Mouse (Mus musculus): ENCODE results near the gene Cldn2. TPM values are rescaled to one million over a fixed set of nuclear protein-coding genes. Genes with fewer than 3 reads are reported as not detected.

Cldn2 gene
- total and polyA plus RNA-seq, 2 experiments: 22.4 to 59.2 TPM

- Histone ChIP-seq H3K27me3 (ENCODE audit: control insufficient read depth, insufficient read depth, low read length) (no peaks in the 10 kb centered on the region), H3K27ac (replicated peaks; ENCODE audit: insufficient read depth, low read depth, low read length) (no peak overlapping the region), H3K4me3 (ENCODE audit: insufficient read depth, low read depth, low read length) (no peak overlapping the region), H3K9ac (ENCODE audit: low read depth, low read length) (no peak overlapping the region), H3K79me2 (ENCODE audit: control insufficient read depth, insufficient read depth, low read length) (no peaks in the 10 kb centered on the region), H3K36me3 (ENCODE audit: control insufficient read depth, insufficient read depth, low read length) (no peaks in the 10 kb centered on the region), H3K4me1 (ENCODE audit: control insufficient read depth, insufficient read depth, low read length) (no peaks in the 10 kb centered on the region)
- no peak for TF ChIP-seq POLR2A (IDR thresholded peaks at IDR 0.05; ENCODE audit: extremely low read depth, insufficient read depth, low read length)
- TF ChIP-seq CTCF (IDR thresholded peaks at IDR 0.05; ENCODE audit: low read depth, low read length): no peak
- DNase-seq (ENCODE audit: extremely low read depth, low read depth, low spot score): no peak
- 93% methylated on average over 6 of the region's 6 CpGs for WGBS
These were observed 40.5 kb downstream of the Cldn2 start for GRCm38 (mm10) chrX:139841091-139841490.

DNA sequence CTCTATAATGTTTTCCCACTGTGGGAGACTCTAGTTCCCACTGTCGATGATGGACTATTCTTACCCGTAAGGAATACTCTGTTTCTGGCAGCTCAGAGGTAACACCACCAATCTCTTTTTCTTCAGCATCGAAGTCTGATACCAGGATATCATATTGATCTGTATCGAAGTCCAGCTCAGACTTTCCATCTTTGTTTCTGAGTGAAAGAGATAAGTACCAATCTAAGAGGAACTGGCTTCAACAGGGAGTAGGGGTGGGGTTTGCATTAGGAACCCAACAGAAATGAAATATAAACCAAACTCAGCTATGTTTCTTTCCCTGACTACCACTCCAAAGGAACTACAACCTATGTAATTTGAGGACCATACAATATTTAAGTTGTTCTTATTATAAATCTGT is 54.2 kb downstream of the Cldn2 start:
- Histone ChIP-seq H3K9ac (ENCODE audit: low read depth, low read length) (no peak overlapping the region), H3K27ac (replicated peaks; ENCODE audit: insufficient read depth, low read depth, low read length) (no peak overlapping the region), H3K36me3 (ENCODE audit: control insufficient read depth, insufficient read depth, low read length) (no peaks in the 10 kb centered on the region), H3K79me2 (ENCODE audit: control insufficient read depth, insufficient read depth, low read length) (no peaks in the 10 kb centered on the region), H3K4me3 (ENCODE audit: insufficient read depth, low read depth, low read length) (no peak overlapping the region), H3K4me1 (ENCODE audit: control insufficient read depth, insufficient read depth, low read length) (no peaks in the 10 kb centered on the region), H3K27me3 (ENCODE audit: control insufficient read depth, insufficient read depth, low read length) (no peaks in the 10 kb centered on the region)
- DNase-seq (ENCODE audit: extremely low read depth, low read depth, low spot score): no peak
- 77% methylated on average over 4 of the region's 4 CpGs for WGBS
- TF ChIP-seq CTCF (IDR thresholded peaks at IDR 0.05; ENCODE audit: low read depth, low read length) (no peak), POLR2A (IDR thresholded peaks at IDR 0.05; ENCODE audit: extremely low read depth, insufficient read depth, low read length) (no peak)

- 62% methylated on average over 5 of the region's 5 CpGs for WGBS
- no peak for DNase-seq (ENCODE audit: extremely low read depth, low read depth, low spot score)
- Histone ChIP-seq H3K4me3 (ENCODE audit: insufficient read depth, low read depth, low read length) (no peak overlapping the region), H3K79me2 (ENCODE audit: control insufficient read depth, insufficient read depth, low read length) (no peaks in the 10 kb centered on the region), H3K9ac (ENCODE audit: low read depth, low read length) (no peak overlapping the region), H3K27ac (replicated peaks; ENCODE audit: insufficient read depth, low read depth, low read length) (no peak overlapping the region), H3K27me3 (ENCODE audit: control insufficient read depth, insufficient read depth, low read length) (no peaks in the 10 kb centered on the region), H3K4me1 (ENCODE audit: control insufficient read depth, insufficient read depth, low read length) (no peaks in the 10 kb centered on the region), H3K36me3 (ENCODE audit: control insufficient read depth, insufficient read depth, low read length) (no peaks in the 10 kb centered on the region)
- no peak for TF ChIP-seq POLR2A (IDR thresholded peaks at IDR 0.05; ENCODE audit: extremely low read depth, insufficient read depth, low read length)
- no peak for TF ChIP-seq CTCF (IDR thresholded peaks at IDR 0.05; ENCODE audit: low read depth, low read length)
These were observed 58.8 kb downstream of the Cldn2 start for GRCm38 (mm10) chrX:139859402-139859801.

Other genes with a start within 250 kb of the Cldn2 start
- gene Rnf128, start 237.5 kb upstream of the Cldn2 start, total RNA-seq (2014; rRNA removed): 74.4 and 84.5 TPM in 2 replicates
- gene Rnf128, start 237.5 kb upstream of the Cldn2 start, polyA plus RNA-seq (2012; rRNA removed): 40.3 and 43.8 TPM in 2 replicates
- gene Tbc1d8b, start 115.8 kb upstream of the Cldn2 start, total RNA-seq (2014; rRNA removed): 15.0 and 16.1 TPM in 2 replicates
- 1.2 and 1.6 TPM in 2 replicates for gene Tbc1d8b, start 115.8 kb upstream of the Cldn2 start, polyA plus RNA-seq (2012; rRNA removed)
- not detected in 2 replicates for gene Gm15013, start 86.3 kb upstream of the Cldn2 start, total RNA-seq (2014; rRNA removed)
- not detected in 2 replicates for gene Gm15013, start 86.3 kb upstream of the Cldn2 start, polyA plus RNA-seq (2012; rRNA removed)
- gene Ripply1, start 18.5 kb upstream of the Cldn2 start, total RNA-seq (2014; rRNA removed): 0.74 and 1.6 TPM in 2 replicates
- 1.5 and 2.5 TPM in 2 replicates for gene Ripply1, start 18.5 kb upstream of the Cldn2 start, polyA plus RNA-seq (2012; rRNA removed)
- gene Morc4, start 70.8 kb downstream of the Cldn2 start, total RNA-seq (2014; rRNA removed): 2.3 and 2.8 TPM in 2 replicates
- gene Morc4, start 70.8 kb downstream of the Cldn2 start, polyA plus RNA-seq (2012; rRNA removed): 1.7 and 2.0 TPM in 2 replicates
- 5.1 and 5.8 TPM in 2 replicates for gene Rbm41, start 197.8 kb downstream of the Cldn2 start, total RNA-seq (2014; rRNA removed)
- 0.15 and 0.24 TPM in 2 replicates for gene Rbm41, start 197.8 kb downstream of the Cldn2 start, polyA plus RNA-seq (2012; rRNA removed)